11 mouse cellular contexts compared by ENCODE assay signal in genomic region chr6:38926963-38927361, GRCm38 (mm10). TPM values are rescaled to one million over a fixed set of nuclear protein-coding genes. Genes with fewer than 3 reads are reported as not detected.
DNase-seq lines count a peak whose midpoint lies in the region; ATAC-seq and TF ChIP-seq lines count a peak whose summit lies in the region.
"Had no signal": no experiment of that assay in that cellular context is flagged by ENCODE, and none has a peak within 500 bp of the region (broad histone marks: within the 10 kb centered on the region; RNA-seq: fewer than 3 reads in every experiment).

No protein-coding gene starts in this region.

- no peak for TF ChIP-seq POLR2A in thymus, adult 2 months (IDR thresholded peaks at IDR 0.05; ENCODE audit: control insufficient read depth, extremely low read depth, insufficient read depth, low read length, poor library complexity)

- peak overlapping the region; percentile 47 for H3K4me2 ChIP-seq in kidney, embryonic 15.5 days
- peak overlapping the region; percentile 50; the same call in 1 of the 2 replicates for H3K4me2 ChIP-seq in embryonic facial prominence, embryonic 13.5 days
- peak overlapping the region; percentile 18; the same call in 1 of the 2 replicates for H3K4me2 ChIP-seq in hindbrain, embryonic 14.5 days (replicated peaks)
- peak overlapping the region; percentile 41 for H3K4me2 ChIP-seq in limb, embryonic 15.5 days

- no peak for DNase-seq in kidney, postnatal 4 days
- DNase-seq in hindbrain, embryonic 14.5 days (ENCODE audit: low spot score): no peak
- no peak for DNase-seq in left cerebral cortex, postnatal 36 days (ENCODE audit: low spot score in 2 of 2)
- no peak for DNase-seq in thymus, adult 2 months
- no peak for DNase-seq in frontal cortex, adult 2 months (ENCODE audit: extremely low spot score in 1 of 2, low spot score in 1 of 2)
- DNase-seq: cerebellum, adult 11-12 months; kidney, adult 2 months had no signal

- H3K27me3 ChIP-seq in kidney, embryonic 15.5 days: no peaks in the 10 kb centered on the region
- no peaks in the 10 kb centered on the region; the same call in 1 of the 2 replicates for H3K27me3 ChIP-seq in embryonic facial prominence, embryonic 13.5 days
- no peaks in the 10 kb centered on the region for H3K27me3 ChIP-seq in hindbrain, embryonic 14.5 days (ENCODE audit: control insufficient read depth, insufficient read depth, low read length)
- no peaks in the 10 kb centered on the region for H3K27me3 ChIP-seq in limb, embryonic 15.5 days
- no peaks in the 10 kb centered on the region for H3K27me3 ChIP-seq in thymus, adult 2 months (ENCODE audit: control insufficient read depth, insufficient read depth, low read length)
- H3K27me3 ChIP-seq: CH12.LX had no signal

- no peak overlapping the region for H3K9ac ChIP-seq in kidney, embryonic 15.5 days
- H3K9ac ChIP-seq in embryonic facial prominence, embryonic 13.5 days: no peak overlapping the region
- H3K9ac ChIP-seq in hindbrain, embryonic 14.5 days: 0 out of 2 replicates have a peak overlapping the region, but pooled peaks have one; percentile 10
- H3K9ac ChIP-seq in limb, embryonic 15.5 days: no peak overlapping the region

- intact Hi-C loops in left cerebral cortex, postnatal 36 days (cut with DNase I): no loop called here

- H3K4me1 ChIP-seq in kidney, embryonic 15.5 days: peaks cover 16% of the 10 kb centered on the region; the same call in 1 of the 2 replicates
- H3K4me1 ChIP-seq in embryonic facial prominence, embryonic 13.5 days: 0 out of 2 replicates have a peak, but pooled peaks cover 4% of the 10 kb centered on the region
- no peaks in the 10 kb centered on the region for H3K4me1 ChIP-seq in hindbrain, embryonic 14.5 days (replicated peaks; ENCODE audit: control insufficient read depth, insufficient read depth, low read length)
- peaks cover 12% of the 10 kb centered on the region for H3K4me1 ChIP-seq in limb, embryonic 15.5 days
- no peaks in the 10 kb centered on the region for H3K4me1 ChIP-seq in thymus, adult 2 months (replicated peaks; ENCODE audit: control insufficient read depth, insufficient read depth, low read length)

- H3K27ac ChIP-seq in kidney, embryonic 15.5 days: peak overlapping the region; percentile 41; the same call in 1 of the 2 replicates
- H3K27ac ChIP-seq in embryonic facial prominence, embryonic 13.5 days: no peak overlapping the region
- peak overlapping the region; percentile 38; the same call in 1 of the 2 replicates for H3K27ac ChIP-seq in hindbrain, embryonic 14.5 days
- peak overlapping the region; percentile 44 for H3K27ac ChIP-seq in limb, embryonic 15.5 days
- H3K27ac ChIP-seq in thymus, adult 2 months (ENCODE audit: control insufficient read depth, insufficient read depth, low read length): no peak overlapping the region

- no peak for ATAC-seq in kidney, embryonic 15.5 days (replicated peaks; ENCODE audit: low FRiP score)
- no peak for ATAC-seq in embryonic facial prominence, embryonic 13.5 days (ENCODE audit: insufficient number of reproducible peaks, insufficient read depth, low FRiP score, low TSS enrichment, low read depth)
- ATAC-seq in hindbrain, embryonic 14.5 days (ENCODE audit: low FRiP score): no peak
- 0 out of 2 replicates have a peak, but pooled peaks have one; percentile 42 for ATAC-seq in limb, embryonic 15.5 days (ENCODE audit: insufficient number of reproducible peaks, low FRiP score, low TSS enrichment, low read depth)

- no peaks in the 10 kb centered on the region for H3K36me3 ChIP-seq in kidney, embryonic 15.5 days
- no peaks in the 10 kb centered on the region for H3K36me3 ChIP-seq in embryonic facial prominence, embryonic 13.5 days
- H3K36me3 ChIP-seq in hindbrain, embryonic 14.5 days (replicated peaks; ENCODE audit: control insufficient read depth, insufficient read depth): no peaks in the 10 kb centered on the region
- no peaks in the 10 kb centered on the region for H3K36me3 ChIP-seq in limb, embryonic 15.5 days
- H3K36me3 ChIP-seq in thymus, adult 2 months (ENCODE audit: control insufficient read depth, insufficient read depth, low read length): no peaks in the 10 kb centered on the region

- TF ChIP-seq CTCF in thymus, adult 2 months (IDR thresholded peaks at IDR 0.05; ENCODE audit: borderline replicate concordance, control insufficient read depth, extremely low read depth, insufficient read depth, low read length, poor library complexity): no peak

- no peak overlapping the region for H3K4me3 ChIP-seq in kidney, embryonic 15.5 days (replicated peaks)
- no peak overlapping the region for H3K4me3 ChIP-seq in embryonic facial prominence, embryonic 13.5 days
- H3K4me3 ChIP-seq in hindbrain, embryonic 14.5 days (replicated peaks; ENCODE audit: low read length): no peak overlapping the region
- H3K4me3 ChIP-seq in limb, embryonic 15.5 days: no peak overlapping the region
- H3K4me3 ChIP-seq in thymus, adult 2 months (ENCODE audit: control insufficient read depth, insufficient read depth, low read length): no peak overlapping the region

- WGBS in kidney, embryonic 15.5 days: 23% methylated on average over 13 of the region's 13 CpGs
- WGBS in embryonic facial prominence, embryonic 13.5 days: 67% methylated on average over 13 of the region's 13 CpGs
- 61% methylated on average over 13 of the region's 13 CpGs for WGBS in hindbrain, embryonic 14.5 days
- WGBS in limb, embryonic 15.5 days: 15% methylated on average over 13 of the region's 13 CpGs
- WGBS in thymus, adult 2 months: 93% methylated on average over 13 of the region's 13 CpGs

- H3K9me3 ChIP-seq in kidney, embryonic 15.5 days (replicated peaks): 0 out of 2 replicates have a peak, but pooled peaks cover 5% of the 10 kb centered on the region
- H3K9me3 ChIP-seq in embryonic facial prominence, embryonic 13.5 days: 0 out of 2 replicates have a peak, but pooled peaks cover 2% of the 10 kb centered on the region
- H3K9me3 ChIP-seq in hindbrain, embryonic 14.5 days (ENCODE audit: control insufficient read depth, low read length): no peaks in the 10 kb centered on the region
- no peaks in the 10 kb centered on the region for H3K9me3 ChIP-seq in limb, embryonic 15.5 days

RNA-seq across cellular contexts. Expression of gene Hipk2, which starts 51.0 kb away (rescaled TPM):
- polyA plus RNA-seq in kidney, embryonic 15.5 days (2015; fragmentation: Nextera tagmentation; extraction: Ambion mirVana): 28.6 and 30.8 TPM in 2 replicates
- polyA plus RNA-seq in embryonic facial prominence, embryonic 13.5 days (2015; fragmentation: Nextera tagmentation; extraction: Ambion mirVana): 16.2 and 16.4 TPM in 2 replicates
- polyA plus RNA-seq in hindbrain, embryonic 14.5 days (2014; fragmentation: Nextera tagmentation; extraction: Ambion mirVana): 33.8 and 36.9 TPM in 2 replicates
- 12.9 and 13.9 TPM in 2 replicates for polyA plus RNA-seq in limb, embryonic 15.5 days (2015; fragmentation: Nextera tagmentation; extraction: Ambion mirVana)
- total RNA-seq in left cerebral cortex, postnatal 36 days (2021): 10 to 100 TPM; 52.4 to 60.9 TPM
- 16.9 and 19.8 TPM in 2 replicates for polyA plus RNA-seq in thymus, adult 2 months (2012; rRNA removed)
- 22.6 and 23.8 TPM in 2 replicates for polyA plus RNA-seq in frontal cortex, adult 2 months (2012; rRNA removed)

RNA-seq across cellular contexts. Expression of gene Tbxas1, which starts 51.8 kb away (rescaled TPM):
- polyA plus RNA-seq in kidney, embryonic 15.5 days (2015; fragmentation: Nextera tagmentation; extraction: Ambion mirVana): 5.3 and 6.4 TPM in 2 replicates
- 1.1 and 2.5 TPM in 2 replicates for polyA plus RNA-seq in embryonic facial prominence, embryonic 13.5 days (2015; fragmentation: Nextera tagmentation; extraction: Ambion mirVana)
- 1.6 and 2.2 TPM in 2 replicates for polyA plus RNA-seq in hindbrain, embryonic 14.5 days (2014; fragmentation: Nextera tagmentation; extraction: Ambion mirVana)
- 3.2 and 3.5 TPM in 2 replicates for polyA plus RNA-seq in limb, embryonic 15.5 days (2015; fragmentation: Nextera tagmentation; extraction: Ambion mirVana)
- total RNA-seq in left cerebral cortex, postnatal 36 days (2021): 1 to 10 TPM; 2.3 TPM
- polyA plus RNA-seq in thymus, adult 2 months (2012; rRNA removed): 4.7 and 6.0 TPM in 2 replicates
- 1.6 and 2.4 TPM in 2 replicates for polyA plus RNA-seq in frontal cortex, adult 2 months (2012; rRNA removed)
- total RNA-seq: CH12.LX had no signal

Comparison
In these comparisons a context has a peak if more than half of its experiments do, and no peak if none do; other contexts are left out.
1. H3K27ac ChIP-seq: peak in kidney, embryonic 15.5 days (single experiment), hindbrain, embryonic 14.5 days (single experiment) and limb, embryonic 15.5 days (single experiment); none in embryonic facial prominence, embryonic 13.5 days (single experiment) and thymus, adult 2 months (single experiment).
2. Peak in every context shown above with its lines, with median percentiles within 50 percentile points of each other: H3K4me2 ChIP-seq.